Mouse (Mus musculus): ENCODE data around the gene Blnk.

DNA sequence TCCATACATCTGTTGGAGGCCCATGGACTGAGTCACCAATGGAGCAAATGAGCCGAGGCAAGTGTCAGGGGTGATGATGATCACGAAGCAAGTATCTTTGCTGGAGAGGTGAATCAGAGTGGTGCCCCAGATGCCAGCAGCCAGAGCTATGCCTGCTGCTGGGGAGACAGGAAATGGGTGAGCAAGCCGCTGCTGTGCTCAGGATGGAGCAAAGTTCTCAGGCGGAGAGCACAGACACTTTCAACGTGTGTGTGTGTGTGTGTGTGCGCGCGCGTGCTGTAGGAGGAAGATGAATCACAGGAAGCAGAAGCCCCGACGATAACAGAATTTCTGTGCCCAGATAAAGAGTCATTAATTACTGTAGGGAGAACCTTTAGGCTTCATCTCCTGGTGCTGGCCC lies 36.7 kb upstream of the Blnk start:
- TF ChIP-seq CTCF (IDR thresholded peaks at IDR 0.05; ENCODE audit: low read depth) (no peak), EP300 (IDR thresholded peaks at IDR 0.05; ENCODE audit: low read depth) (no peak)
